Mouse (Mus musculus) forebrain, embryonic 11.5 days (tissue): Measurements from ENCODE around the gene Ddr1. TPM values are rescaled to one million over a fixed set of nuclear protein-coding genes. Genes with fewer than 3 reads are reported as not detected.
A peak's percentile ranks its signal among the peaks of the same experiment; 100 is the strongest.

ENCODE experiments used
- ATAC-seq: fragments of 200-750 bp; cut with Nextera tagmentation; replicated peaks from 2 replicates; pipeline ENCODE4 v1.8.0; 2017; ENCODE audit warnings: moderate TSS enrichment; ENCODE audit not compliant: low FRiP score
- DNase-seq: peaks from one replicate; pipeline ENCODE4 v3.0.0-alpha.2; 2017; ENCODE audit warnings: low spot score
- H3K27ac ChIP-seq: fragments of 300-500 bp; sonication (generic); 2 replicates; pipeline ENCODE4 v1.5.1; 2014; ENCODE audit warnings: low read depth, low read length
- H3K27me3 ChIP-seq: fragments of 300-500 bp; sonication (generic); 2 replicates; pipeline ENCODE4 v1.6.1; 2014; ENCODE audit warnings: mild to moderate bottlenecking, low read length, mixed read lengths; ENCODE audit not compliant: control insufficient read depth, insufficient read depth
- H3K36me3 ChIP-seq: fragments of 300-500 bp; sonication (generic); 2 replicates; pipeline ENCODE4 v1.6.1; 2014; ENCODE audit warnings: mild to moderate bottlenecking, low read length, moderate library complexity, mixed read lengths; ENCODE audit not compliant: control insufficient read depth, insufficient read depth
- H3K4me1 ChIP-seq: fragments of 300-500 bp; sonication (generic); replicated peaks from 2 replicates; pipeline ENCODE4 v1.6.1; 2014; ENCODE audit warnings: low read length, mixed read lengths; ENCODE audit not compliant: control insufficient read depth, insufficient read depth
- H3K4me2 ChIP-seq: fragments of 300-500 bp; sonication (generic); 2 replicates; pipeline ENCODE4 v1.6.1; 2014; ENCODE audit warnings: low read depth, mild to moderate bottlenecking, low read length, moderate library complexity, mixed read lengths; ENCODE audit not compliant: severe bottlenecking
- H3K4me3 ChIP-seq: fragments of 300-500 bp; sonication (generic); 2 replicates; pipeline ENCODE4 v1.5.1; 2014; ENCODE audit warnings: low read depth, low read length
- H3K9ac ChIP-seq: fragments of 300-500 bp; sonication (generic); 2 replicates; pipeline ENCODE4 v1.6.1; 2014; ENCODE audit warnings: low read length
- H3K9me3 ChIP-seq: fragments of 300-500 bp; sonication (generic); 2 replicates; pipeline ENCODE4 v1.6.1; 2016; ENCODE audit warnings: low read length, mixed read lengths; ENCODE audit not compliant: control insufficient read depth
- WGBS: fragments of 180-500 bp; shearing (Covaris S2); extraction: QIAGEN DNeasy Blood & Tissue Kit; methylation state at CpG from one replicate; pipeline ENCODE4 v1.1.7; 2014; 5-methylcytosine and 5-hydroxymethylcytosine counted together
- polyA plus RNA-seq: library from polyadenylated mRNA; unstranded; fragments of >200 nt; fragmentation: Nextera tagmentation; extraction: Ambion mirVana; gene quantifications from 2 replicates; pipeline ENCODE4 v1.2.1, GENCODE M21; 2014

The Ddr1 gene
- polyA plus RNA-seq, 1 experiment from 2014 or later = 144 TPM

DNA sequence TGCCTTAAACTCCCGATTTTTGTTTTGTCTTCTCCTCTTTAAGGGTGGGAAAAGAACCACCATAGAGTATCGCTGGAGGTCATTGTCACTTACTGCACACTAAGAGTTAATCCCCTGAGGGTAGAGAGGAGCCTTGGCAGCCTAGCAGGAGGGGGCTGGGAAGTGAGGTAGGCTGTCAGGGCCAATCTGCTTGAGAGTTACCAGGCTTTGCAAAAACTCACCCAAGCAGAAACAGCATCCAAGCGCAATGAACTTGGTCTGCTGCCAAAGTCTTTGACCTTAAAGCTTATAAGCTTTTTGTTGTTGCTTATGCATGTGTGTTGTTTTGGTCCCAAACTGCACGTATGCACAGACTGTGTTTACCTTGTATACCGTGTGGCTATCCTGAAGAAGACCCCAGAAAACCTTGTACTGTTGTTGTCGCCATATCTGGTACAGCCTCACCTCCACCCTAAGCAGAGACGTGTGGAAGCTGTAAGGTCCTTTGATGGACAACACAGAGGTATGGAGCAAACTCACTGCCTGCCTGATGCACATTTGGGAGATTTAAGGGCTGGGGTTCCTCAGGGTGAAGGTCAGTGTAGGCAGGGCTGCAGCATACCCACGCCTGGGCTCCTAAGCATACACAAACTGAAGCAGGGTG is 6.4 kb upstream of the Ddr1 start:
- ATAC-seq (peak; percentile 86), DNase-seq (peak; percentile 83)
- peak overlapping the region; percentile 73 for H3K27ac ChIP-seq
- H3K9me3 ChIP-seq = no peaks in the 10 kb centered on the region
- no peaks in the 10 kb centered on the region for H3K27me3 ChIP-seq
- H3K4me2 ChIP-seq = peak overlapping the region; percentile 33; the same call in 1 of the 2 replicates
- H3K4me3 ChIP-seq = no peak overlapping the region
- no peaks in the 10 kb centered on the region for H3K36me3 ChIP-seq
- 20% methylated on average over 8 of the region's 8 CpGs for WGBS
- H3K4me1 ChIP-seq = peaks cover 12% of the 10 kb centered on the region; the same call in 1 of the 2 replicates
- H3K9ac ChIP-seq = no peak overlapping the region; the same call in 1 of the 2 replicates

DNA sequence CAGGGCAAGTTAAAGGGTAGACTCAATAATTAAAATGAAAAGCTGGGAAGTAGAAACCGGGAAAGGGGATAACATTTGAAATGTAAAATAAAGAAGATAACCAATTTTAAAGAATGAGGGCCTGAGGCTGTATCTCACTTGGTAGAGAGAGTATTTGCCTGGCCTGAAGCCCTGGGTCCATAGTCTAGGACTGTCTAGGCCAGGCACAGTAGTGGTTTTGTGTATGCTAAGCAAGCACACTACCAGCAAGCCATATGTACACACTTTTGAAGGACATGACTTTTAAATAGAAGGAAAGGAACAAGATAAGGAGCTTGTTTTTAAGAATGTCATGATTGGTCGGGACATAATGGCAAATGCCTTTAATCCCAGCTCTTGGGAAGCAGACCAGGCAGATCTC is 4.2 kb upstream of the Ddr1 start:
- H3K4me1 ChIP-seq = peaks cover 12% of the 10 kb centered on the region; the same call in 1 of the 2 replicates
- H3K9me3 ChIP-seq = no peaks in the 10 kb centered on the region
- no peak overlapping the region for H3K4me2 ChIP-seq
- no peaks in the 10 kb centered on the region for H3K36me3 ChIP-seq
- ATAC-seq = no peak
- DNase-seq = no peak
- H3K4me3 ChIP-seq = no peak overlapping the region
- no peaks in the 10 kb centered on the region for H3K27me3 ChIP-seq
- WGBS = 78% methylated on average over 2 of the region's 2 CpGs
- no peak overlapping the region for H3K27ac ChIP-seq
- H3K9ac ChIP-seq = no peak overlapping the region

DNA sequence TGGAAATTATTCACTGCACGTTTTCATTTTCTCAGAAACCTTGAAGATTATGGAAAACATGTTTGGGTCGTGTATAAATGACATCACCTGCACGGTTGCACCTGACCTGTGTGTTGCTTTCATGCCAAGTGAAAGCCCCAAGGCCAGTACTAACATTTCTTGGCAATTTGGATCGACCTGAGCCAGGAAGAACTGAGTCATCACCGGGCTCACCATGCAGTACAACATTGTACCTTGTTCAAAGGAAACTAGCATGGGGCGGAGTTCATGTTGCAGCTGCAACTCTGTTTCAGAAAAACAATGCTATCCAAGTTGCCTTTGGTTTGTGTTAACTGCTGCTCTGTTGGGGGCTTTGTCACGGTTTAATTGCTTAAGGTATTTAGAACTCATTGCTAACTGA is 3.5 kb upstream of the Ddr1 start:
- ATAC-seq (no peak), DNase-seq (no peak)
- WGBS = 66% methylated on average over 7 of the region's 7 CpGs
- H3K9me3 ChIP-seq = no peaks in the 10 kb centered on the region
- no peak overlapping the region for H3K4me3 ChIP-seq
- H3K27me3 ChIP-seq = no peaks in the 10 kb centered on the region
- H3K4me1 ChIP-seq = peaks cover 12% of the 10 kb centered on the region; the same call in 1 of the 2 replicates
- no peak overlapping the region for H3K27ac ChIP-seq
- H3K36me3 ChIP-seq = no peaks in the 10 kb centered on the region
- no peak overlapping the region for H3K4me2 ChIP-seq
- H3K9ac ChIP-seq = no peak overlapping the region

DNA sequence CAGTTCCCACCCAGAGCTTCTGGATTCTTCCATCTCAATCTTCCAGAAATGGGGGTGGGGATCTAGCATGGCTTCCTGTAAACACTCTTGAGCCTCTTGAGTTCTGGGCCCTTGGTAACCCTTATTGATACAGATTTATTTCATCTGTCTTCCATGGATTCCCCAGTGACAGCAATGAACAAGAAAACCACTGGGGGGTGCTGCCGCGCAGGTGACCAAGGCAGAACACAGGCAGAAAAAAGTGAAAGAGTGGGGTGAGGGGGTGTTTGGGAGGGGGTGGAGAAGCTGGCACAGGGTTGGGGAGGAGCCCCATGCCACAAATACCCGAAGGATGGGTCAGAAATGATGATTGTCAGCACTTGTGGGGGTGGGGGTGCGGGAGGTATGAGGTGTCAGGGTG is 1.4 kb upstream of the Ddr1 start:
- H3K27ac ChIP-seq = peak overlapping the region; percentile 99; the same call in 1 of the 2 replicates
- DNase-seq = peak; percentile 72
- peak overlapping the region; percentile 15; the same call in 1 of the 2 replicates for H3K4me2 ChIP-seq
- 23% methylated on average over 4 of the region's 4 CpGs for WGBS
- H3K9me3 ChIP-seq = no peaks in the 10 kb centered on the region
- H3K4me3 ChIP-seq = no peak overlapping the region
- H3K36me3 ChIP-seq = no peaks in the 10 kb centered on the region
- H3K4me1 ChIP-seq = peaks cover 7% of the 10 kb centered on the region; the same call in 1 of the 2 replicates
- no peak for ATAC-seq
- H3K9ac ChIP-seq = no peak overlapping the region
- no peaks in the 10 kb centered on the region for H3K27me3 ChIP-seq

DNA sequence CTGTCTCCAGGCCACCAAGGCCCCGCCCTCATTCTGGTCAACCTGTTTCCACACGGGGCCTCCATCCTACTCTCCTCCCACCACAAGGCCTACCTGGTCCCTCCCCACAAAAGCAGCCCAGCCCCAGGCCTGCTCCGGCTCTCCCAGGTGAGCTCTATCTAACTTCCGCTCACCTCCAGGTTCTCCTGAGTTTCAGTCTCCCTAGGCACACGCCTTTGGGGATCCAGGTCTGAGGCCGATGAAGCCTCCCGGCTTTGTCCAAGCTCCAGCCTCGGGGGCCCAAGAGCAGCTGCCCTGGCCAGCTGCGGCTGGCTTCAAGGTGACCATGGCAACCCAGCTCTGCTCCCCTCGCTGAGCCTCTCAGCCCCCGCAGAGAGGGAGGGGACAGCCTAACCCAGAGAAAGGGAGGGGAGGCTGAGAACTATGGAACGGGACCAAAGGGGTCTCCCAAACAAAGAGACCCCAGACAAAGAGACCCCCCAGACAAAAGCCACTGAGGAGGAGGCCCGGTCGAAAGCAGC is 610 bp downstream of the Ddr1 start:
- H3K9me3 ChIP-seq = no peaks in the 10 kb centered on the region
- H3K27me3 ChIP-seq = no peaks in the 10 kb centered on the region
- H3K4me3 ChIP-seq = peak overlapping the region; percentile 83
- peak overlapping the region; percentile 55 for H3K4me2 ChIP-seq
- peaks cover 8% of the 10 kb centered on the region for H3K4me1 ChIP-seq
- peaks cover 5% of the 10 kb centered on the region; the same call in 1 of the 2 replicates for H3K36me3 ChIP-seq
- ATAC-seq = peak; percentile 87
- H3K27ac ChIP-seq = peak overlapping the region; percentile 99
- peak overlapping the region; percentile 82 for H3K9ac ChIP-seq
- whole genome bisulfite sequencing = under 1% methylated on average over 14 of the region's 14 CpGs
- DNase-seq = peak; percentile 94

DNA sequence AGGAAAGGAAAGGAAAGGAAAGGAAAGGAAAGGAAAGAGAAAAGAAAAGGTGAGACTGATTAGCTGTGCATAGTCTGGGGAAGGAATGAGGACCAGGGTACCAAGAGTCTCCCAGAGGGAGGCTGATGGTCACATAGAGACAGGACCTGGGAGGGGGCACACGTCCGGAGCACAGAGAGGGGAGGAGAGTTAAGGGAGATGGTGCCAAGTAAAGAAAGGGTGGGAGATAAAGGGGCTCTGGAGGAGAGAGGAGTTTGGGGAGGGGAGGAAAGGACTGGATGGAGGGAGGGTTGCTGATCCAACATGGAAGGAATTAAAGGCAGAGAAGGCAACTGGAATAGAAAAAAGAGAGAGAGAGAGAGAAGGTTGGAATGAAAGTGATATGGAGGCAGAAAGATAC is 1.4 kb downstream of the Ddr1 start:
- WGBS = 2% methylated on average over 2 of the region's 2 CpGs
- ATAC-seq (no peak), DNase-seq (no peak)
- Histone ChIP-seq H3K4me1 (peaks cover 14% of the 10 kb centered on the region), H3K4me2 (peak overlapping the region; percentile 65), H3K36me3 (peaks cover 5% of the 10 kb centered on the region; the same call in 1 of the 2 replicates), H3K9ac (peak overlapping the region; percentile 96), H3K27me3 (no peaks in the 10 kb centered on the region), H3K4me3 (peak overlapping the region; percentile 83), H3K27ac (peak overlapping the region; percentile 95), H3K9me3 (no peaks in the 10 kb centered on the region)

DNA sequence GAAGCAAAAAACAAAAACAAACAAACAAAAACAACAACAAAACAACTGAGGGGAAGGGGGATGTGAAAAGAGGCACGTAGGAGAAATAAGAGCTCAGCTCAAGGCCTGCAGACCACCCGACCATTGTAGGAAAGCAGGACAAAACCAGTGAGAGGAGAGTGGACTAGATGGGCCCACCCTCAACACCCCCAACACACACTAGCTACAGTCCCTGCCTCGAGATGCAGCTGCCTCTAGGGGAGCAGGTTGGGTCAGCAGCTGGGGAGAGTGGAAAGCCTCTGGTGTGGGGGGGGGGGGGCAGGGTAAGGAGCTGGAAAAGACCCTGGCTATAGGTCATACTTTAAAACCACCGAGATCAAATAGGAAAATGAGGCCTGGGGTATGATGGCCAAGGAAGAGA is 1.8 kb downstream of the Ddr1 start:
- DNase-seq = no peak
- no peaks in the 10 kb centered on the region for H3K27me3 ChIP-seq
- ATAC-seq = no peak

DNA sequence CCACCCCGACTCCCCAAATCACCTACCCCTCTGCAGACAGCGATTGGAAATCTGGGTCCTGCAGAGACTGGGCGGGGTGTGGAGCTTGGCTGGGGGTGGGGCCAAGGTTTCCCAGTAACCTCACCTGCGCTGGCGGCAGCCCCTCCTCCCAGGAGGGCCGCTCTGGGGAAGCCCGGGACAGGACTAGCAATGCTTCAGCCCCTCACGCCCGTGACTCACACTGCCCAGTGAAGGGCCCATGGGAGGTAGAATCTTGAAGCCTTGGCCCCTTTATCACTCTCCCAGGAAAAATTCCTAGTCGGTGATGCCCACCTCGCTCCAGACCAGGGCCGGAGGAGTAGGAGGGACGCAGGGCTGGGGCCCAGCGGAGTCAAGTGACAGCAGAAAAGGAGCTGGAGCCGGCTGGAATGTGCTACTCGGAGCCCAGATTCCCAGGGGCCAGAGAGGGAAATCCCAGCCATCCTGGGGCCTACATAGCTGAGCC is 2.4 kb downstream of the Ddr1 start:
- Histone ChIP-seq H3K27ac (peak overlapping the region; percentile 95), H3K9ac (peak overlapping the region; percentile 96), H3K4me2 (peak overlapping the region; percentile 65), H3K27me3 (no peaks in the 10 kb centered on the region), H3K4me1 (peaks cover 25% of the 10 kb centered on the region), H3K9me3 (no peaks in the 10 kb centered on the region), H3K4me3 (peak overlapping the region; percentile 83), H3K36me3 (peaks cover 5% of the 10 kb centered on the region; the same call in 1 of the 2 replicates)
- ATAC-seq = no peak
- DNase-seq = peak; percentile 76
- WGBS = 1% methylated on average over 16 of the region's 16 CpGs

More for the DNA sequence above, 1.8 kb downstream of the Ddr1 start:
- Histone ChIP-seq H3K4me3 (peak overlapping the region; percentile 83), H3K9ac (peak overlapping the region; percentile 96), H3K36me3 (peaks cover 5% of the 10 kb centered on the region; the same call in 1 of the 2 replicates), H3K27ac (peak overlapping the region; percentile 95), H3K9me3 (no peaks in the 10 kb centered on the region), H3K4me2 (peak overlapping the region; percentile 65), H3K4me1 (peaks cover 19% of the 10 kb centered on the region)
- WGBS = 1% methylated on average over 4 of the region's 4 CpGs
